Mouse (Mus musculus) megakaryocyte progenitor cell, adult 5-6 weeks (primary cell): ENCODE data around the gene Tigd3. TPM values are rescaled to one million over a fixed set of nuclear protein-coding genes. Genes with fewer than 3 reads are reported as not detected.
A peak's percentile ranks its signal among the peaks of the same experiment; 100 is the strongest.

ENCODE experiments used
- ATAC-seq: replicated peaks from 2 replicates; pipeline ENCODE4 v1.8.0; 2016; ENCODE audit warnings: mild to moderate bottlenecking, moderate TSS enrichment, inconsistent platforms; ENCODE audit not compliant: poor library complexity
- total RNA-seq, 2 experiments: library from RNA; stranded (forward) in 1 of 2; stranded (reverse) in 1 of 2; fragments of 157-497, 149-512 nt in 1 of 2; fragments of 200-1000 nt in 1 of 2; gene quantifications; 2 replicates each; pipeline versions ENCODE4 v1.2.3 to v1.2.4; 2015 to 2017

Tigd3 gene
- total RNA-seq, 2 experiments from 2014 or later = 0.81 to 1.5 TPM

GRCm38 (mm10) chr19:5878362-5878722 lies 15.6 kb downstream of the Tigd3 start:
- ATAC-seq = 0 out of 2 replicates have a peak, but pooled peaks have one; percentile 2

DNA sequence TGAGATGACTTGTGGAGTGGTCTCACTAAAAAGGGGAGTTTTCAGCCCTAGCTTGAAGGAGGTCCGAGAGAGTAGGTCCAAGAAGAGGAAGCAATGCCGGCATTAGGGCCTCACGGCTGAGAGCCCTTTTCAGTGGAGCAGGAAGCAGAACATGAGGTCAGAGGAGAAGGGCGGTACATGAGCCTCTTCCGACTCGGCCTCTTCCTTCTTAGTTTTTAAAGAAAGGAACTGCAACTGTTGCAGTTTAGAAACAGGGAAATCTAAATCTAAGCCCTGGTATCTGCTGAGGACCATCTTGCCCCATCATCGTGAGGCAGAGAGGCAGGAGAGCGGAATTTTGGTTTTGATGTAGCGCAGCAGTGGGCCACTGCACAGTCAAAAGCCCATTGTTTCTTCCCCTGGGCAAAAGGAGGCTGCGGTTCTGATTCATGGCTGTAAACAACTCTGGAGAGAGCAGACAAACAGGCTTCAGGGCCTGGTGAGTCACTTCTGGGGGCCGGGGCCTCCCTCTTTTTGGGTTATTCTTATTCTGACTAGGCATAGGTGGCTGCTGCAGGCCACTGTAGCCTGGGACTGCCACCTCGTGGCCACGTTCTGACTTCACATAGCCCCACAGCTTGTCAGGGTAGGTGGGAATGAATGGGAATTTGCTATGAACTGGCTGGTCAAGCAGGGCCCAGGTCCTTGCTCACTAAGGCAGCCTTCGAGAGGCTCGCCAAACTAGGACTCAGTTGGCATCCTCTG lies 16.2 kb downstream of the Tigd3 start, which contains the start of gene Slc25a45:
TSS of gene Slc25a45 (plus strand) at position 191 of the 744 bp plus-strand sequence.
- ATAC-seq = peak; percentile 70

- ATAC-seq = peak; percentile 81
Measured at GRCm38 (mm10) chr19:5874969-5875480, 18.9 kb downstream of the Tigd3 start, which contains the start of gene Frmd8. TSS of gene Frmd8 (minus strand) at chr19:5875274.

DNA sequence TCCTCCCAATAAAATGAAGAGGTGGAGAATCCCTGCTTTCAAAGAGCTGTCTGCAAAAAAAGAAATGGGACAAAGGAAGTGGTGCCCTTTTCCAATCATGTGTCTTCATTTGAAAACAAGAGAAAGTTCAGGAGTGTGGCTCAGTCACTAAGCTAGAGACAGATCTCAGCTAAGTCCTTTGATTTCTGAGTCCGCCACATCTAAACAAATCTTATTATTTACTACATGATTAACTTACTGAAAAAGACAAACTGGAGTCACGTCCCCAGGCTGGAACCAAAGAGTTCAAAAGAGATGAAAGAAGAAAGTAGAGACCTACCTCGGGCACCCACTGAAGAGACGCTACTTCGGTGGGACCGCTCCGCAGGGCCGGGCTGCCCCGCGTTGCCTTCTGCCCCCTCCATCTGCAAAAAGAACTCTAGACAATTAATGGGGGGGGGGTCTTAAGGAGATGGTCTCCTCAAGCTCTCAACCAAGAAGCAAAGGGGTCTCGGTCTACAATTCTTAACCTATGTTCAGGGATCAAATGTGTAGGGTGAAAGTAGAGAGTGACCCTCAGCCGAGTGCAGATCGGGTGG lies 19.5 kb downstream of the Tigd3 start:
- no peak for ATAC-seq

DNA sequence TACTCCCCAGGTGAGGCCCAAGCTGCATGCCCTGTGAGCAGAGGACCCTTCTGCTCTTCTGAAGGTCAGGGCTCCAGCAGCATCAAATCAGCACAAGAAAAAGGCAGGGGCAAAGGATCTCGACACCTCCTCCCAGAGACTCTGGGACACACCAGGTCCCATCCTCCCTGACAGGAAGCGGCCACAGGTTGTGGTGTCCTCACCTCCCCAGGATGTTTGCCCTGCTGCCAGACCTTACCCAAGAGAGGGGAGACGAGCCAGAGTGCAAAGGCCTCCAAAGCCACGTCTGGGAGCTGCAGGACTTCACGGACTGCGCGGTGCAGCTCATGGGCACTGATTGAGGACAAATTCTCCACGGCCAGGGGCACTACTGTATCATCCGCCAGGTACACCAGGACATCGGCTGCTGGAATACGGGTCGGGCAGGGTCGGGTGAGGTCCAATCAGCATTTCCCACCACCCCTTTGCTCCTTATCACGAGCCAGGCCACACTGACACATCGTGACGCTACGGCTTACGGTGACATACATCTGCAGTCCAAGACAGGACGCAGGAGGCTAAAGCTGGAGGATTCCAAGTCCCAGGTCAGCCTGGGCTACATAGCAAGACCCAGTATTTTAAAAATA lies 20.9 kb downstream of the Tigd3 start:
- ATAC-seq = no peak

GRCm38 (mm10) chr19:5872528-5872927 lies 21.4 kb downstream of the Tigd3 start:
- ATAC-seq = no peak

DNA sequence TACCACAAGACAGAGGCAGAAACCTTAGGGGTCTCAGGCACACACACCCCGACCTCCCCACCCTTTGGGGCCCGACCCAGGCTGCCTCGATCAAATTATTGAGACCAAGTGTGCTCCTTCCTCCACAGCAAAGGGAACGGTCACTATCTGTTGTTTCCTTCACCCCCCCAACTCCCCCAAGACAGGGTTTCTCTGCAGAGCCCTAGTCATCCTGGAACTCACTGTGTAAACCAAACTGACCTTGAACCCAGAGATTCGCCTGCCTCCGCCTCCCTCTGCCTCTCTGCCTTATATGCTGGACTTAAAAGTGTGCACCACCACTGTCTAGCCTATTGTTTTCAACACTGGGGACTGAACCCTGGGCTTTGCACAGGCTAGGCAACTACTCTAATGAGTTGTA lies 22.3 kb downstream of the Tigd3 start:
- no peak for ATAC-seq

GRCm38 (mm10) chr19:5871273-5871672 lies 22.7 kb downstream of the Tigd3 start:
- ATAC-seq = no peak

DNA sequence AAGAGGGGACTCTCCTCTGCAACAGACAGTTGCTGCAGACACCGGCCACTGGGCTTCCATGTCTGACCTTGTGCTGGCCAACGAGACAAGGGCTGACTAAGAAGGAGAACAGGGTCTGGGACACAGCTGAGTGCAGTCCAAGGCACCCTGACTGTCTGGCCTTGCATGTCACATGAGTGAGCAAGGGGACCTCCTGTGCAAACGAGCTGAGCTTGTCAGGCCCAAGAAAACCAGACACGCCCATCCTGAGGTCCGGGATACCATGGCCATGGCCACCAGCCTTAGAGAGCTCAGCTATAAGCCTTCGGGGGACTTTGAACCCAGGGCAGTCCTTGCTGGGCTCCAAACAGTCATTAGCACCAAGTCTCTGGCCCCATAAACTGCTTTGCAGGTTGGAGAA lies 25.9 kb downstream of the Tigd3 start:
- no peak for ATAC-seq

- ATAC-seq = no peak
Measured at GRCm38 (mm10) chr19:5864710-5865398, 29.1 kb downstream of the Tigd3 start.

- no peak for ATAC-seq
Measured at GRCm38 (mm10) chr19:5863776-5864175, 30.2 kb downstream of the Tigd3 start.

DNA sequence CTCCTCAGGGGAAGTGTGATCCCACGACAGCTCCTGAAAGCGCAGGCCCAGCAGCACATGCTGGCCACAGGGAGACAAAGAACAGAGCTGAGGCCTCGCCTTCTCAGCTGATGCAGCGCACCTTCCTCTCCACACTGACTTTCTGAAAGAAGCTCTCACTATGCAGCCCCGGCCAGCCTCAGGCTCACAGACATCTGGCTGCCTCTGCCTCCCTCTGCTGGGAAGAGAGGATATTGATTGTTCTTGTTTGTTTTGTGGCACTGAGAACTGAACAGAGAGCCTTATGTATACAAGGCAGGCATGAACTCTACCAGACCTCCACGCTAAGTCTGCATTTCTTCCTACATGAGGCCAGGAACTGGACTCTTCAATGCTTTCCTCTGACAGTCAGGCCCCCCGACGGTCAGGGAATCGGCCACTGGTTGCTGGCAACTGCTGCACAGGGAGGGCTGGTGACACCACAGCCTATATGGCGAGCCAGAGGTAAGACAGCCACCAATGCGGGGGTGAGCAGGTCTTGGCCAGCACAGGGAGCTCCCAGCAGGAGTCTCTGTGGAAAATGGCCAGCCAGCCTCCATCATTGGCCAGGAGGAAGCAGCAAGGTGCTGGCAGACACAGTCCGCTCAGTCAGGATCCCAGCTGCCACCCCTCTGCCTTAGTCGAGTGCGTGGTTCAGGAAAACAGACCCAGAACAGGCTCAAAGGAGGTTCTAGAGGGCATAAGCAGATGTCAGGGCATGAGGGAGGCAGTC lies 31.4 kb downstream of the Tigd3 start:
- ATAC-seq = 0 out of 2 replicates have a peak, but pooled peaks have one; percentile 31

GRCm38 (mm10) chr19:5856604-5857003 lies 37.3 kb downstream of the Tigd3 start:
- ATAC-seq = no peak

GRCm38 (mm10) chr19:5852035-5852722 lies 41.8 kb downstream of the Tigd3 start:
- ATAC-seq = no peak

- ATAC-seq = no peak
Measured at GRCm38 (mm10) chr19:5851481-5851971, 42.4 kb downstream of the Tigd3 start.

DNA sequence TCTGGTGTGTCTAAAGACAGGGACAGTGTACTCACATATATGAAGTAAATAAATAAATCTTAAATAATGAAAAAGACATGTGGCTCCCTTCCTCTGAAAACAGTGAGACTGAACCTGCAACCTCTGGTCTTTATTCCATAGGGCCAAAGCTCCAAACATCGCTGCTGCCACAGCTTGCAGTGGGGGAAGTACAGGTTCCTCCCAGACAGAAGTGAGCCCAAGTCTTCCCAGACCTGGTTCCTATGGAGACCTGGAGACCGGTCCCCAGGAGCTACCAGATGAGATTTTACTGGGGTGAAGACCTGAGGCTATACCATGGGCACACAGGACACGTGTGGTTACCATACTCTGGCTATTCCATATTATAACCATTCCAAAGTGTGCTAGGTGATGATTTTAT lies 43.1 kb downstream of the Tigd3 start:
- ATAC-seq = no peak

DNA sequence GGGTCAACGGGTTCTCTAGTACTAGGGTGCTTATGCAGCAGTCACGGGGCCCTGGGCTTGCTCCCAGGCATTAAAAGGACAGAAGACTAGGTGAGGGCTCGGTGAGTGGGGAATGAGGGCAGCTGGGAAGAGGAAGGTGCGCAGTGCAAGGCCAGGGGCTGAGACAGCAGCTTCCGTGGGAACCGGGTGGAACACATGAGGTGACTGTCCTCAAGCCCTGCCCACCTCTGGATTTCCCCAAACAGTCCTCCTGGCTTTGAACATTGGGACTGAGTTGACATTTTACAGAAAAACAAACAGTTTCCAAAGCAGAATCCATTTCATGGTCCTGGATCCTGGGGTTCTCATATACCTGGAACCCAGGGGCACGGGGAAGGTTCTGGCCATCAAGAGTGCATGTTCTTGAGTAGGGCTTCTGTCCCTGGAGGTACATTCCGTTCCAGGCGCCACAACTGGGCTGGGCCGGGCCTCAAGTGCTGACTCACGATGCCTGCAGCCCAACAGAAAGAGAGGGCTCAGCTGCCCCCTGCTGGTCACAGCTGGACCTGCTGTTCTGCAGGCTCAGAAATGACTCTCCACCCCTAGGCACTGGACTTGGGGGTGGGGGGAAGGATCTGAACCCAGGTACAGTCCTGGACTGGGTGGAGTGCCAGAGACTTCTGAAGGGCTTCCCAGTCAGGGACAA lies 44.0 kb downstream of the Tigd3 start:
- ATAC-seq = peak; percentile 49

- no peak for ATAC-seq
Measured at GRCm38 (mm10) chr19:5848826-5849672, 44.9 kb downstream of the Tigd3 start.
